Mouse (Mus musculus) adipocyte (in vitro differentiated cells): ENCODE measurements at regions not wholly inside any gene's neighbourhood (a gene's known extent, or its start where the extent isn't known, plus 50 kb on each side); places are given as distances from the start of the nearest gene placed in this dataset.

Source experiments
- DNase-seq: peaks from one replicate; pipeline ENCODE4 v3.0.0-alpha.2; 2016; ENCODE audit warnings: low spot score

- DNase-seq, result no peak
Measured at GRCm38 (mm10) chr13:28400459-28400858, 143.1 kb downstream of the Gm11361 start.
